Mouse (Mus musculus): ENCODE data around the gene Tmem110.

The Tmem110 gene

DNA sequence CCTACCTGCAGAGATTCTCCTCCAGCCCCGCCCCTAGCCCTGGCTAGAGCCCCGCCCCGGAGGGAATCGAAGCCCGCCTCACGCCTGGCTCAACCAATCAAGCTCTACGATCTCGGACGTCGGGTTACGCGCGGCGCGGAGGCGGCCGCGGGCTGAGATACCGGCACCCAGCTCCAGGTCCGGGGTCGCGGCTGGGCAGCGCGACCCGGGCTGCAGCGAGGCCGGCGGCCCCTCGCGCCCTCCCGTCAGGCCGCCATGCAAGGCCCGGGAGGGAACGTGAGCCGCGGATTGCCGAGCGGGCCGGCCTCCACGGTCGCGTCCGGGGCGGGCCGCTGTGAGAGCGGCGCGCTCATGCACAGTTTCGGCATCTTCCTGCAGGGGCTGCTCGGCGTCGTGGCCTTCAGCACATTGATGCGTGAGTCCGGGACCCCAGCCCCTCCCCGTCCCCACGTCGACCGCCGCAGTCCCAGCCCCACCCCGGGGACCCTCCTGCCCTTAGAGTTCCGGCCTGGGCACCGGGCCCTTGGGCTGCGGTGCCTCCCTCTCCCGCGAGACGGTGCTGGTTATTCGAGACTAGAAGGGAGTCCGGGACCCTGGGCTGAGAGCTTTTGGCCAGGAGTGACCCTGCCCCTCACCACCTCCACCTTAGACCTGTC is at the start of gene Tmem110:
Gene Tmem110, plus strand, starts transcription at position 115 of the 656 bp plus-strand sequence.
- DNase-seq = peak; percentile 93 to 96

DNA sequence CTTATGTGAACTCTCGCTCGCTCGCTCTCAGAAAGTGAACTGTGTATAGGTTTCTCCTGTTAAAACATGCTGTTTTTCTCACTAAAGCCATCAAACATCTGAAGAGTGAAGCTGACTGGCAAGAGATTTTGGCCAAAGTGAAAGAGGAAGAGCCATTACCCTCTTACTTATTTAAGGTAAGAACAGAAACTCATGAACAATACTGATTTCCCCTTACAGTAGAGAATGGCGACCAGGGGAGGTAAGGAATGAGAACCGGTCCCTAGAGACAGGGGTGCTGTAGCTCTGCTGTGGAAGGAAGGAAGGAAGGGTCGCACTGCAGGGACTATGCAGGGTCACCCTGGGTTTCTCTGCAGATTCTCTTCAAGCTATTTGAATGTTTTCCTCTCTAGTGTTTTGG is 40.8 kb upstream of the Tmem110 start:
- DNase-seq = no peak

DNA sequence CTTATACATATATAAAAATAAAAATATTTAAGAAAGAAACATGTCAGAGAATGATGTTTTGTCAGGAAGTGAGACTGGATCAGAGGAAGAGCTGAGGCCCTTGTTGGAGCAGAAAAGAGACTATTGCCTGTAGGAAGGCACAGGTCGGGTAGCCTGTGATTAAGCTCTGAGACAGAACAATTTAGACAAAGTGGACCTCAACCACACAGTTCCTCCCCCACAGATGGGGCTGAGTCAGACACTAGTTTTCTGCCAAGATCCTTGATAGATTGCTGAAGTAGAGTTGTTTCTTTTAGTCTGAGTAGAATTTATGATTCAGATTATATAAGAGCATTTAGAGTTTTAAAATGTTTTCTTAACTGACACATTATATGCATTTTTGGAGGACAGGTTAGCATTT is 35.9 kb upstream of the Tmem110 start:
- DNase-seq = no peak

DNA sequence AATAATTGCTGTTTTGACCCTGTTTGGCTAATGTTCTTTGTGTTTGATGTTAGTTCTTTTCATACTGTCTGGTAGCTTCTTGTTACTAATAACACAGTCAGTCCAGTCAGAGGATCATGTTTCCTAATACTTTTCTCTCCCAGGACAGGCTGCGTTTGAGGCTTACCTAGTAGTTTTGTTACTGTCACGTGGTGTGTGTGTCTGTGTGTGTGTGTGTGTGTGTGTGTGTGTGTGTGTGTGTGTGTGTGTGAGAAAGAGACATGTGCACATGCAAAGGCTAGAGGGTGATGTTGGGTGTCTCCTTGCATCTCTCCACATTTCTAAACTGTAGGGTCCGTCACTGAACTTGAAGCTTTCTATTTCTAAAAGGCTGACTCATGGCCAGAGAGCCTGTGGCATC is 32.5 kb upstream of the Tmem110 start:
- no peak for DNase-seq

DNA sequence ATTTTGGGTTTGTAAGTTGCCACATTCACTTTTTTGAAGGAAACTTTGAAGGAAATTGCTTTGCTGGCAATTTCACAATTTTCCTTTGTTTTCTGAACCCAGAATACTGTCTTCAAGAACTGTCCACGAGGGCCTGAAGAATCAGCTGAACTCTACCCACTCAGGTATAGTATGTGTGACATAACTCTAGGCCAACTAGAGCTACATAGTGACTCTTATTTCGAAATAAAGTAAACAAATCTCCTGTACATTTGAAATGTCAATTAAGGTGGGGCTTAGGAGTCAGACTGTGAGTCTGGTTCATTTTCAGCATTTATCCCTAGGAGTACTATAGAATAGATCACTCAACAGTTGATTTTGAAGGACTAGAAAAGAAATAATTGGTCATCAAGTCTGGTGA is 23.6 kb upstream of the Tmem110 start:
- no peak for DNase-seq

DNA sequence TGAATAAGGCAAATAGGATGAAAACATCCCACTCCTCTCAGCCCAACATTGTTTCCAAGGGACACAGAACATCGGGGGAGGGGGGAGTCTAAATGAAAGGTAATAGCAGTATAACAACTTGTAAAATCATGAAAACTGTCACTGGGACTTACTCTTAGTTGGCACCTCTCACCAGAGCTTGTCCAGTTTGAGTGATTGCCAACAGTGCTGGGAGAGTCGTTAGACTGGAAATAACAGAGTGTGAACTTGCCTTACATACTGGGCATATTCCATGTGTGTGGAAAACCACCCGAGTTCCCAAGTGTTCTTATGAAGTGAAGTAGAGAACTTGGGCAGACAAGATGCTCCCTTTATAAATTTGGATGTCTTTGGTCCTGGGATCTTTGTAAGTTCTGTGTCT is 4.3 kb upstream of the Tmem110 start:
- DNase-seq = no peak

DNA sequence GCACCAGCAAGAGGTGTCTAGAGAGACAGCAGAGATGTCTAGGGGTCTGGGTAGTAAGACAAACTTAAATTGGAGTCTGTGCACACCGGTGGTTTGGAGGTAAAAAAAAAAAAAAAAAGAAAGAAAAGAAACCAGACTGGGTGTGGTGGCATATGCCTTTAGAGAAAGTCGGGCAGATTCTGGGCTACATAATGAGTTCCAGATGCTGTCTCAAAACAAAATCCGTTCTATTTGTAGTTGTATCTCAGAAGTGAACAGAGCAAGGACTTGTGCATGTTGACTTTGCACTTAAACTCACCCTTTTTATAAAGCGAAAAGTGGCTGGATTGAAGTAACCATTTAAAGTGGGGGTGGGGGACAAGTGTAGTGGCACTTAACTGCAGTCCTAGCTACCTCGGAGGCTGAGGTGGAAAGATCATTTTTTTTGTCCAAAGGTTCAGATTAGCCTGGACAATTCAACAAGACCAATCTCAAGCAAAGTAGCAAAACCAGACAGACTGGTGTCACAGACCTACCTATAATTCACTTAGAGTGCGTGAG is 864 bp upstream of the Tmem110 start:
- no peak for DNase-seq

DNA sequence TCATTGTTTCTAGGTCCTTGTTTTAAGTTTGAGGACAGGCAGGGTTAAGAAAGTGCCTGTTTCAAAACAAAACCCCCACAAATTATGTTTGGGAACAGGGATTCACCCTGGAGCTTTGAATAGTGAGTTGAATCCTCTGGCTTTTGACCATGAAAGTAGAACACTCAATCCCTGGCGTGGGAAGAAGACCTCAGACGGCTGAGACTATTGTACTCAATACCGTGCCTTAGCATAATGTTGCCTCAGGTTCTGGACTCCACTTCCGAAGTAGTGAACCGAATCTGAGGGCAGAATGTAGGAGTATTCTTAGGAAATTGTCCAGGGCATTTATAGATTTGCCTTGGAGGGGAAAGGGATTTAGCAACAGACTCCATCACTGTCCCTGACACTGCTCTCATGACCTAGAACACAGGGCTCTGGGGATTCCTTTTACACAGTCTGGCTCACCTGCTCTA is 342 bp upstream of the Tmem110 start:
- DNase-seq = no peak

DNA sequence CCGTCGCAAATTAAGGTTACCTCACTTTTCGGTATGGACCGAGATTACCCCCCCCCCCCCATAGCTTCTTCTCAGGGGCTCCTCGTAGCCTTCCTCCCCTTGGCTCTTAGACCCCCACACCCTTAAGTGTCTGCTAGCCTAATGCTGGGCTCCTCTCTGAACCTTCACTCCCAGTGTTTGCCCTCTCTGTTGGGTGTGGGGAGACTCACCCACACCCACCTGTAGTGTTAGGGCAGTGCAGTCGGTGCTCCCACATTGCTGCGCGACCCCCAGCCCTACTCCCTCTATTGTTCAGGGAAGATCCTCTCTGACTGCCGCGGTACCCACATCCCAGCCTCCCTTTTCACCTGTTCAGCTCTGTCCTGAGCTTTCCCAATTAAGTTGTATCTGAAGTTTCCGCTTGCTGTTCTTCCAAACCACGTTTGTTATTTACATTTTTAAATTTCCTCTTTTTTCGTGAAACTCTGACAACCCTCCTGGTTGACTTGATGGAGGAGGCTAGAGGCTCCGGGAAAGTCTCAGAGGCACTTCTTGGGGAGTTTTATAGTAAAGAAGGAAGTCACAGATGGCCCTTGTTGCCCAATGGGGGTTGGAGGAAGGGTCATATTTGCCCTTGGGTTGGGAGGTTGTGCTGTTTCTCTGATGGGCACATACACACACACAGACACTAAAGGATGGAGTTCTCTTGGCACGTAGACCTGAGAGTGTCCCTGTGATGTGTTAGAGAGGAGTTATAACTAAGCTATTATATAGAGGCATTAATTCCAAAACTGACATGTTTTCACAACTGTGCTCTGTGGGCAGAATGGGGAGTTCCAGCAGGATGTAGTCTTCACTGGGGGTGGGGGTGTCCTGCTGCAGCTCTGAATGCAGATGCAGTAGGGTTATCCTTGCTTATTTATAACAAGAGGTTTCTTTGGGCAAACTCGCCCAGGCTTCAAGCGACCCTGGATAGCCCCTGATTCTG is 1.1 kb downstream of the Tmem110 start:
- DNase-seq = no peak

DNA sequence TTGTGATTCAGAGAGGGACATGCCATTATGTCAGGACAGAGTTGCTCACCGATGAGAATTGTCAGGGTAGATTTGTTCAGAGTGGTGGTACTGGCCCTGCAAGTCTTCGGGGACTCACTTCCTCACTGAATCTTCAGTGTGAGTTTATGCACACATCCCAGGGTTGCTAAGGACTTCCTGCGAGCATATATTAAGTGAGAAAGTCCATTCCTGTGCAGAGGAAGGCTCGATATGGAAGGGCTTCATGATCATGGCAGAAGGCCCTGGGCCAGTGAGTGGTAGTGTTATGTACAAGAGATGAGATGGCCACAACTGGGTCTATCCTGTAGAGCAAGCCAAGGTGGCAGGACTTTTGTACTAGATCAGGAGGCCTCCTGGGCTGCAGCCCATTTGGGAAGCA is 2.1 kb downstream of the Tmem110 start:
- DNase-seq = no peak

DNA sequence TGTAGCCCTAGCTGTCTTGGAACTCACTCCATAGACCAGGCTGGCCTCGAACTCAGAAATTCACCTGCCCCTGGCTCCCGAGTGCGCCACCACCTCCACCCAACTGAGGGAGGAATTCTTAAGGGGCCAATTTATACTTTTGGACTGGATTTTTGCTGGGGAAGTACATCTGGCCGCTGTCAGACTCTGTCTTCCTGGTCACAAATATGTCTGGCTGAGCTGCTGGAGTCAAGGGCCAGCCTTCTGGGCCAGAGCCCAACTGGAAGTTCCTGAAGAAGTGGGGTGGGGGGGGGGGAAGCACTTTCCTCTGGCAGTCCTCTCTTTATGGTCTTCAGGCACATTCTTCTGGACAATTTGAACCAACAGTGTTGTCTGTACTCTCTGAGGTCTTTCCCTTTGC is 2.7 kb downstream of the Tmem110 start:
- DNase-seq = no peak

DNA sequence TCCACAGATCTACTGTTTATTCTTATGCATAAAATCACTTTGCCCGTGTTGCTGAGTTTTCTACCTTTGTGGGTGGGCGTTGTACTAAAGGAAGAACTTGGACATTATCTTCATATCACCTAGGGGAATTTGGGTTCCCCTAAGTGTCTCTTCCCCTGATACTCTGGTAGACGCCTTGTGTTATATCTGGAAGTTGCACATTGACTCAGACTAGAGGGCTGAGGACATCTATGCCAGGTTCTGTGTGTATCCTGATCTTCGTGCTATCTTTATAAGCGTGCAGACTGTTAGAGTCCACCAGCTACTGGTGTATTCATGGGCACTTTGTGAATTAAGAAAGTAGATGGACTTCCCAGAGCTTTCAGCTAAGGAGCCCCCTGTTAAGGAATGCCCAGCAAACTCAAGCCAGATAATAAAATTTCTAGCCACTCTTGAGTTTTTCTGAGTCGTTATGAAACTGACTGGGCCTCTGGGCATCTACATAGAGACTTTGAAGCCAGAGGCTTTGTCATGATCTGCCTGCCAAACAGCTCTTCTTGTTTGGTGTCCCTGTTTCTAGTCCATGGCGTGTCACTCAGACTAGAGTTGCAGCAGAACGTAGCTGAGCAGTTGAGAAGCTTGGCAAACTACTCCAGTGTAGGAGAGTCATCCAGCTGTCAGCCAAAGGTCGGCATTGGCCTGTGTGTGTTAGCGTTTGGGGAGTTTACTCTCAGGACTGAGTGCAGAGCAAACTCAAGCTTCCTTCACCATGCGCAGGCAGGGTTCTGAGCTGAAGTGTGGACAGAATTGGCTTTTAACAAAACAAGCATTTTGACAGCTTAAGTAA is 3.5 kb downstream of the Tmem110 start:
- DNase-seq = no peak

DNA sequence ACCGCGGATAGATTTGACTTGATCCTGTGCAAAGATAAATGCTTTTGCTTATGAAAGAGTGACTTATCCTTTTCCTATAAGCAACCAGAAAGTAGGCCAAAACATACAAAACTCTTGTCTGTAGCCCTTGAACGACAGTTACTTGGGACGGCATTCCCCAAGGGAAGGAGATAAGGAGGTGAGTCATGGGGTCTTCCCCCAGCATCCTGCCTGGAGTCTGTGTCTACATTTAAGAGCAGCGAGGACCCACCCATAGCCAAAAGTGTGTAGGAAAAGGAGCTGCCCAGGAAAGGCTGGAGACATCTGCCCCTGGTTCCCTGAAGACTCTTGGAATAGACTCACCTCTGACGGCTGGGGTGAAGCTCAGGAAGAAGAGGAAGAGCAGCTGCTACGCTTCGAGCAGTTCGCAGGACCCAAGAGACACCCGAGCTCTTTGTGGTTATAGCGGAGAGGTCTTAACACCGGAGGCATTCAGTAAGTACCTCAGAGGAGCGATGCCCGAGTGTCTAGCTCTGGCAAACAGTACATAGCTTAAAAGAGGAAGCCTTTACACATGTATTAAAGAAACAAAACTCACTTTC is 12.1 kb downstream of the Tmem110 start:
- no peak for DNase-seq

DNA sequence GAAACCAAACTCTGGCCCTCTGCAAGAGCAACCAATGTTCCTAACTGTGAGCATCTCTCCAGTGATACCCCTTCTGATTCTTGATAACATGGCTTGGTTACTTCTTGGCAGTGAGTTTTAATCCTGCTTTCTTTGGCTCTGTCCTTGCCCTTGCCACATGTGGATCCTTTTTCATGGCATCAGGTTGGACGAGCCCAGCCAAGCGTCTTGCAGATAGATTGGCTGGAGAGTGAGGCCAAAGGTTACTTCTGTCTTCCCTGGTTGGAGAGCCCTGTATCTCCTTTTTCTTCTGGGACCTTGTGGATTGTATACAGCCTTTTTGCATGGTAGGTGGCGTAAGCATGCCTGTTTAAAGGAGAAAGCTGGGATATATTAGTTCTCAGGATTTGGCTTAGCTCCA is 18.3 kb downstream of the Tmem110 start:
- no peak for DNase-seq

DNA sequence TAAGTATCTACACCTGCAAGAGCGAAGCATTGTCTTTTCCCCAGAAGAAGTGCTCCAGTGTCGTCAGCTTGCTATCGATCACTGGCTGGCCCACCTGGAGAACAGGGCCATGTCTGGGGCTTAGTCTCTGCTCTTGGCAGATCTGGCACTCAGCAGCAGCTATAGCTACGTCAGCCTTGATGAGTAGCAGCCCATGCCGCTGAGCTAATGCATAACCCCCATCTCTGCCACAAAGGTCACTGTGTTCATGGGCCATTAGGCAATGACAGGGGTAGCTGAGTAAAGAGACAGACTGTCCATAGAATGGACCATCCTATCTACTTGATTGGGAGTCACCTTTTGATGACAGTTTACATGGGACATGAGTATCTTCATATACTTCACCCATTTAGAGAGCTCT is 25.1 kb downstream of the Tmem110 start:
- no peak for DNase-seq

DNA sequence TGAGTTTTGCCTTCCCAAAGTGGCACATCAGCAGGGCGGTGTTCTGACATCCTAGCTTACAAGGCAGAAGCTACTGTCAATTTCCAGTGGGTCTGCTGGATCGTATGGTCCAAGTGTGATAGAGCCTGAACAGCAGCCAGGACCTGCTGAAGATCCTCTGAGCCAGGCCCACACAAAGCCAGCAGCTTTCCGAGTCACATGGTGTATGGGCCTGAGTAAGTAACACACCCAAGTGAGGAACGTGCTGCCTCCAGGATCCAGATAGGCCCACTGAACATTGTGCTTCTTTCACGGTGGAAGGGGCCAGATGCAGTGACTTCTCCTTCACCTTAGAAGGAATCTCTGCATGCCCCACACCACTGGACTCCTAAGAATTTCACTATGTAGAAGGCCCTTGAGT is 26.9 kb downstream of the Tmem110 start:
- DNase-seq = no peak

DNA sequence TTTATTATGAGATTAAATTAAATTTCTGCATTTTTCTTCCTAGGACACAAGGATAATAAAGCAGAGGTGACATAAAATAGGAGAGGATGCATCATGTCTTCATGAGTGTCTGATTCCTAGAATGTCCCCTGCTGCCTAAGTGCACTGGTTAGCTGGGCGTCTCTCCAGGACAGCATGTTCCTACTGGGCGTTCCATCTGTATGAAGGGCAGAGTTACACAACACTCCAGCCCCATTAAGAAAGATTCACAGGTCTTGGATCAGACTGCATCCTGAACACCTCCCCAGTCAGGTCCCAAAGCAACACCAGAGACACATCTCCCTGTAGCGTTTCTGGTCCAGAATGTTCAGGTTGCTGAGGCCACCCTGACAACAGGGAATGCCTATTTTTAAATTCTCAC is 29.9 kb downstream of the Tmem110 start:
- DNase-seq = peak; percentile 50 to 72

DNA sequence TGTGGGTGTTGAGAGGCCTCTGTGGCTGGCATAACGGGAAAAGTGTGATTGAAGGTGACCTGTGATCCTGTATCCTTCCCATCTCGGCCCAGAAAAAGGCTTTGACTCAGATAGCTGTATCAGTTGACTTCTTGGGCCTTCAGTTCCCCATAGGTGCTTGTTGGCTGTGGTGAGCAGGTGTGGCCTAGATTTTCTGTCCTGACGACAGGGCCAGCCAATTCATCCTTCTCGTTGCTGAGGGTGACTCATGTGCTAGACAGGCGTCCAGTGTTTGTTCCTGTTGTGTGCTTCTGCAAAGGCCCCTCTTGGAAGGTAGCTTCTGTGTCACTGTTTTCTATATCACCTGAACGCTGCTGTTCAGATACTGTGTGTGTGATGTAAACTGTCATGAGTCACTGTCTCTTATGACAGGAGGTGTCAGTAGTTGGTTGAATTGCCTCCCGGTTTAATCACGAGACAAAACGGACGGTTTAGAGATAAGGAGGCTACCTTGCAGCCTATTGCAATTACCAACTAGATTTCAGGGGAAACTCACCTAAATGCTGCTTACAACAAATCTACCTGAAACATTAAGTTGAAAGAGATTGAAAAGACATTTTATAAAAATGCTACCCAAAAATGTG is 31.6 kb downstream of the Tmem110 start:
- peak; percentile 62 to 65 for DNase-seq

DNA sequence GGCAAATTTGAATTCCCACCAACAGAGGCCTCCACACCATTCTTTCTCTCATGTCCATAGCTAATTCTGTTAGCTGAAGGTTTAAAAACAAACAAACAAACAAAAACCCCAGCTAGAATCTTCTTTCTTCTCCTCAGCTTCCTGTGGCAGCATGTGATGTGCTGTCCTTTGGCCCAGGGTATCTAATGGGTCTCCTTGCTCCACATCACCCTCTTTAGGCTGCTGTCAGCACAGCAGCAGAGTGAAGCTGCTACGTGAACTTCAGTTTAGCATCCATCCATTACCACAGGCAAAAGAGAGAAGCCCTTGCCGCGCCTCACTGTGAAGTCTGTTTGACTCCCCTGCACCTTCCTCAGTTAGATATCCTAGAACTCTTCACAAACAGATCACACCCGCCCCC is 32.6 kb downstream of the Tmem110 start:
- peak in 1 of 2 experiments; percentile 41 for DNase-seq

DNA sequence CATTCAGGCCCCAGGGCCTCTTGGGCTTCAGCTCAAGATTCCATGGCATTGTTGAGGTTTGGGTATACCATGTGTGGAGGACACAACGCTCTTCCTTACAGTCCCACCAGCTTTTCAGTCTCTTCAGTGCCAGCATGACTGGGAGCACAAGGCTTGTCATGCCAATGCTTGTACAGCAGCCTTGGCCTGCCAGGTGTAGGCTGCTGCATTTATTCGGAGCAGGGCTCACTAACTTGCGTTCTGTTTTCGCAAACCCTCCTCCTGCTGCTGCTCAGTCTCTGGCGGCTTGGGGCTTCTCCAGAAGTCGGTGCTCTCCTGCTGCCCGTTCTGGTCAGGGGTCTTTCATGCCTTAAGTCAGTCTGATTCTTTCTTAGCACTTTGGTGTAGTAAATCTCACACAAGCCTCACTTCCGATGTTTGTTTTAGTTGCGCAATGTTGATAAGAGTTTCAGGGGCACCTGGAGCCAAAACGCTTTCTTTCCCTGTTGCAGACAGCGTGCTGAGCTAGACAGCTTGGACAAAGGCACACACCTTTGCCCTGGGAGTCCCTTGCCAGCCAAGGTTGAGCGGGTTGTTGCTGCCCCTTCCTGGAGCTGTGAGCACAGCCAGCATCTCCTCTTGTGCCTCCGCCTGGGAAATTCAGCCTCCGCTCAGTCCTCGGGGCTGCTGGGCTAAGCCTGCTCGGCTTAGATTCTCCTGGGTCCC is 36.2 kb downstream of the Tmem110 start:
- DNase-seq = peak; percentile 55 to 60

DNA sequence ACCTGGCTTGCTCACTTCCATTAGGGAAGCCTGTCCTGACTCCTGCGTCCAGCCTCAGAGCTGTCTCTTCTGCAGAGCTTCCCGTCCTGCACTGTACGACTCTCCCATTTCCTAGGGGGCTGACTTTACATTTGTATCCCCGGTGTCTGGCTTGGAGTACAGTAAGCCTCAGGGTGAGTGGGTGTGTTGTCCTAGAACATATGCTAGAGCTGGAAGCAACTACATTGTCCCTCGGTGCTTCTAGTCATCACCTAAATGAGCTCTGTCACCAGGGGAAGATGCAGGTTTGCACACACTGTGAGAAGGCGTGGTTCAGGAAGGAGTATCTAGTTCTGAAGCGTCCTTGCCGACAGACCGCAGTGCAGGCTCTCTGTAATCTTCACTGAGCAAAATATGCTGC is 37.0 kb downstream of the Tmem110 start:
- no peak for DNase-seq
